Mouse (Mus musculus) hindbrain, embryonic 14.5 days (tissue): ENCODE measurements at regions not wholly inside any gene's neighbourhood (a gene's known extent, or its start where the extent isn't known, plus 50 kb on each side); places are given as distances from the start of the nearest gene placed in this dataset.

Experiments used
- ATAC-seq: fragments of 200-750 bp; cut with Nextera tagmentation; 2 replicates; pipeline ENCODE4 v1.8.0; 2017; ENCODE audit warnings: moderate number of reproducible peaks, mild to moderate bottlenecking, moderate TSS enrichment, moderate library complexity; ENCODE audit not compliant: low FRiP score
- DNase-seq: peaks from one replicate; pipeline ENCODE4 v3.0.0-alpha.2; 2015; ENCODE audit warnings: low spot score
- H3K27ac ChIP-seq: fragments of 300-500 bp; sonication (generic); 2 replicates; pipeline ENCODE4 v1.5.1; 2014; ENCODE audit warnings: mild to moderate bottlenecking, moderate library complexity
- H3K27me3 ChIP-seq: fragments of 300-500 bp; sonication (generic); 2 replicates; pipeline ENCODE4 v1.6.1; 2014; ENCODE audit warnings: mild to moderate bottlenecking, low read length, mixed read lengths; ENCODE audit not compliant: control insufficient read depth, insufficient read depth
- H3K36me3 ChIP-seq: fragments of 300-500 bp; sonication (generic); replicated peaks from 2 replicates; pipeline ENCODE4 v1.6.1; 2014; ENCODE audit not compliant: control insufficient read depth, insufficient read depth
- H3K4me1 ChIP-seq: fragments of 300-500 bp; sonication (generic); replicated peaks from 2 replicates; pipeline ENCODE4 v1.6.1; 2014; ENCODE audit warnings: antibody characterized with exemption, low read length, mixed read lengths; ENCODE audit not compliant: control insufficient read depth, insufficient read depth
- H3K4me2 ChIP-seq: fragments of 300-500 bp; sonication (generic); replicated peaks from 2 replicates; pipeline ENCODE4 v1.6.1; 2014; ENCODE audit warnings: mild to moderate bottlenecking, moderate library complexity
- H3K4me3 ChIP-seq: fragments of 300-500 bp; sonication (generic); replicated peaks from 2 replicates; pipeline ENCODE4 v1.5.1; 2014; ENCODE audit warnings: mild to moderate bottlenecking, low read length
- H3K9ac ChIP-seq: fragments of 300-500 bp; sonication (generic); 2 replicates; pipeline ENCODE4 v1.6.1; 2014
- H3K9me3 ChIP-seq: fragments of 300-500 bp; sonication (generic); 2 replicates; pipeline ENCODE4 v1.6.1; 2016; ENCODE audit warnings: low read length; ENCODE audit not compliant: control insufficient read depth
- WGBS: fragments of 180-500 bp; shearing (Covaris S2); extraction: QIAGEN DNeasy Blood & Tissue Kit; methylation state at CpG from one replicate; pipeline ENCODE4 v1.1.7; 2014; 5-methylcytosine and 5-hydroxymethylcytosine counted together

- Histone ChIP-seq H3K27me3 (no peaks in the 10 kb centered on the region), H3K4me1 (no peaks in the 10 kb centered on the region), H3K9me3 (0 out of 2 replicates have a peak, but pooled peaks cover 3% of the 10 kb centered on the region), H3K4me3 (no peak overlapping the region), H3K4me2 (no peak overlapping the region), H3K9ac (no peak overlapping the region), H3K27ac (no peak overlapping the region), H3K36me3 (no peaks in the 10 kb centered on the region)
- DNase-seq (no peak), ATAC-seq (no peak)
- 87% methylated on average over 4 of the region's 4 CpGs for WGBS
Observed at GRCm38 (mm10) chr16:27978730-27979440, 590.2 kb downstream of the Ccdc50 start.

- H3K4me3 ChIP-seq, result no peak overlapping the region
- no peaks in the 10 kb centered on the region for H3K4me1 ChIP-seq
- no peaks in the 10 kb centered on the region for H3K27me3 ChIP-seq
- DNase-seq (no peak), ATAC-seq (no peak)
- no peak overlapping the region for H3K4me2 ChIP-seq
- 50% methylated on average over 6 of the region's 6 CpGs for WGBS
- H3K27ac ChIP-seq, result no peak overlapping the region
- H3K36me3 ChIP-seq, result no peaks in the 10 kb centered on the region
- H3K9me3 ChIP-seq, result no peaks in the 10 kb centered on the region
- H3K9ac ChIP-seq, result no peak overlapping the region
Observed at GRCm38 (mm10) chr16:28015276-28015897, 626.7 kb downstream of the Ccdc50 start.

GRCm38 (mm10) chr16:28018311-28018710 lies 629.6 kb downstream of the Ccdc50 start:
- no peak for ATAC-seq
- no peak overlapping the region for H3K9ac ChIP-seq
- H3K36me3 ChIP-seq, result no peaks in the 10 kb centered on the region
- no peaks in the 10 kb centered on the region for H3K4me1 ChIP-seq
- H3K27ac ChIP-seq, result no peak overlapping the region
- H3K9me3 ChIP-seq, result no peaks in the 10 kb centered on the region
- no peak overlapping the region for H3K4me3 ChIP-seq
- DNase-seq, result no peak
- no peak overlapping the region for H3K4me2 ChIP-seq
- no peaks in the 10 kb centered on the region for H3K27me3 ChIP-seq

GRCm38 (mm10) chr16:28038954-28039353 lies 650.3 kb downstream of the Ccdc50 start:
- no peak overlapping the region for H3K4me3 ChIP-seq
- DNase-seq (no peak), ATAC-seq (no peak)
- no peaks in the 10 kb centered on the region for H3K9me3 ChIP-seq
- H3K4me2 ChIP-seq, result no peak overlapping the region
- no peak overlapping the region for H3K27ac ChIP-seq
- H3K4me1 ChIP-seq, result no peaks in the 10 kb centered on the region
- 14% methylated on average over 2 of the region's 2 CpGs for WGBS
- no peaks in the 10 kb centered on the region for H3K27me3 ChIP-seq
- H3K36me3 ChIP-seq, result no peaks in the 10 kb centered on the region
- H3K9ac ChIP-seq, result no peak overlapping the region

- Histone ChIP-seq H3K9ac (no peak overlapping the region), H3K4me3 (no peak overlapping the region), H3K36me3 (no peaks in the 10 kb centered on the region), H3K27me3 (no peaks in the 10 kb centered on the region), H3K9me3 (no peaks in the 10 kb centered on the region), H3K4me1 (no peaks in the 10 kb centered on the region), H3K4me2 (no peak overlapping the region), H3K27ac (no peak overlapping the region)
- no peak for ATAC-seq
- no peak for DNase-seq
- WGBS, result 56% methylated on average over 2 of the region's 2 CpGs
Observed at GRCm38 (mm10) chr16:28043046-28043445, 654.4 kb downstream of the Ccdc50 start.

- Histone ChIP-seq H3K4me3 (no peak overlapping the region), H3K36me3 (no peaks in the 10 kb centered on the region), H3K4me1 (no peaks in the 10 kb centered on the region), H3K4me2 (no peak overlapping the region), H3K27me3 (no peaks in the 10 kb centered on the region), H3K27ac (no peak overlapping the region), H3K9me3 (no peaks in the 10 kb centered on the region), H3K9ac (no peak overlapping the region)
- ATAC-seq (peak; percentile 87), DNase-seq (peak; percentile 31)
- 37% methylated on average over 5 of the region's 5 CpGs for WGBS
Observed at GRCm38 (mm10) chr16:28064785-28065301, 676.2 kb downstream of the Ccdc50 start.

GRCm38 (mm10) chr16:28082891-28083649 lies 669.8 kb downstream of the Fgf12 start:
- DNase-seq (no peak), ATAC-seq (no peak)
- no peak overlapping the region for H3K27ac ChIP-seq
- H3K36me3 ChIP-seq, result no peaks in the 10 kb centered on the region
- H3K4me2 ChIP-seq, result no peak overlapping the region
- 41% methylated on average over 7 of the region's 7 CpGs for WGBS
- no peak overlapping the region for H3K9ac ChIP-seq
- no peaks in the 10 kb centered on the region for H3K9me3 ChIP-seq
- no peaks in the 10 kb centered on the region for H3K27me3 ChIP-seq
- no peaks in the 10 kb centered on the region for H3K4me1 ChIP-seq
- H3K4me3 ChIP-seq, result no peak overlapping the region

GRCm38 (mm10) chr16:28089489-28090134 lies 663.3 kb downstream of the Fgf12 start:
- H3K36me3 ChIP-seq, result no peaks in the 10 kb centered on the region

More at GRCm38 (mm10) chr16:28089489-28090134, 663.3 kb downstream of the Fgf12 start:
- Histone ChIP-seq H3K9ac (no peak overlapping the region), H3K27me3 (no peaks in the 10 kb centered on the region), H3K9me3 (no peaks in the 10 kb centered on the region), H3K4me3 (no peak overlapping the region), H3K4me2 (no peak overlapping the region), H3K27ac (no peak overlapping the region), H3K4me1 (no peaks in the 10 kb centered on the region)
- ATAC-seq, result peak; percentile 59
- WGBS, result 47% methylated on average over 6 of the region's 6 CpGs
- DNase-seq, result no peak
